Mouse (Mus musculus): ENCODE data around the gene Psmb1. TPM values are rescaled to one million over a fixed set of nuclear protein-coding genes. Genes with fewer than 3 reads are reported as not detected.

Psmb1 gene
- 214 TPM for polyA plus RNA-seq (2015; fragmentation: Illumina TruSeq; extraction: RNeasy Lipid Tissue Mini Kit (QIAGEN cat#74804); ENCODE audit: low read depth, low replicate concordance)

DNA sequence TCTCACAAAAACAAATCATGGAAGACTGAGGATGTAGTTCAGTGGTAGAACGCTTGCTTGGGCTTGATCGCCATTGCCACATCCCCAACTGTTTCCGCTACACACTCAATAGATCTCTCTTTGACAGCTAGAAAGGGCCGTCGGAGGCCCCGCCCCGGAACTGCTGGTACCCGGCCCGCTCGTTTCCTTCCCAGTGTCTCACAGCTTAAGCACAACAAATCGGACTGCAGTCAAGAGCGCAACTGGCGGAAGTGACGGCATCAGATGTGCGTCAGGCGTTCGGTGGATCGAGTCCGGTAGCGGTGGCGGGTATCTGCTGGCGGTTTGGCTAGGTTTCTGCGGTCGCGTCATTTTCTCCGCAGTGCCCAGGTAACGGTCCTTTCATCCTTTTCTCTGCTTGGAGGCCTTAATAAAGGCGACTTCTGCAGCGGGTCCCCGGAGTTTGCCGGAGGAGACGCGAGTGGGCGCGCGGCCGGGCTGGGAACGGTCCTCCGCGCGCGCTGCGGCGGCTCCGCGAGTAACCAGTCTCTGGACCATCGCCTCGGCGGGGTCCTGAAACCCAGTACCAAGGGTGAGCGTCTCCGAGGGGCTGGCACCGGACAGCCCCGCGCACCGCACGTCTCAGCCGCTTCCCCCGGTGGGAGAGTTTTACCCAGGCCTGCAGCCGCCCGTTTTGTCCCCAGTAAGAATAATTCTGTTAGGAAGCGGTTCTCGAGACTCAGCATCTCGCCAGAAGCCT, at the start of gene Psmb1, which contains the start of gene Tbp:
Psmb1 (minus strand) TSS at position 96 of the 739 bp plus-strand sequence.
Tbp (plus strand) TSS at position 233 of the 739 bp plus-strand sequence.

DNA sequence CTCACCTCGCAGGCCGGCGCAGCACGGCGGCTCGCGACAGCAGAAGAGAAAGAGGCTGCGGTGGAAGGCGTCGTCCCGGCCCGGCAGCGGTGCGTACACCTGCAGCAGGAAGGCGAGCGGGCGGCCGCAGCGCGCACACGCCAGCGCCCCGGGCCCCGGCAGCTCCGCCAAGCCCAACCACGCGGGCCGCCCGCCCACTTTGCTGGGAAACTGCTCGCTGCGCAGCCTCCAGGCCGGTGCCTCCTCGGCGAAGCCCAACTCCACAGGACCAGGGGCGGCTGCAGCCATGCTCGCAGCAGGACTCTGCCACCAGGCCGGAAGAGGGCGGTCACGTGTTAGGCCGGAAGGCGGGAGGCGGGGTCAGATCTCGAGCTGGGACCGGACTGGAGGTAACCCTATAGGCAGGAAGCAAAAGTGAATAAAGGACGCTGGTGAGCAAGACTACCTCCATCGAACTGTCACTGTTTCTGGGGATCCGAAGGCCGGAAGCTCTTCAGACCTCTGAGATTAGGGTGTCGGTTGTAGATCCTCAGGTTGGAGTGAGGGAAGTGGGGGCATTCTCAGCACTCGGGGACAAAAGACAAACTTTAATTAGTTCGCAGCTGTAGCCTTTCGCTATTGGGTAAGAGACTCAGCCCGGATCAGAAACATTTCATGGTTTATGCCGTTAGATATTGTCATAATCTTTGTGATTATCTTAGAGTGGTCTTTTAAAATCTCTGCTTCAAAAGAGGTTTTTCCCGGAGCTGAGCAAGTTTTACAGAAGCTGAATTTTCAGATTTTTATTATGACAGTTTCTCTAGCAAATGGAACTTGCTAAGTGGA, 27.6 kb upstream of the Psmb1 start, which contains the start of gene Pdcd2:
Pdcd2 (minus strand) TSS at position 316 of the 825 bp plus-strand sequence.

Other genes starting within 250 kb of the Psmb1 start
- gene Dll1, start 122.9 kb downstream of the Psmb1 start, polyA plus RNA-seq (2015; fragmentation: Illumina TruSeq; extraction: RNeasy Lipid Tissue Mini Kit (QIAGEN cat#74804); ENCODE audit: low read depth, low replicate concordance): 4.0 TPM
- gene Fam120b, start 103.5 kb downstream of the Psmb1 start, polyA plus RNA-seq (2015; fragmentation: Illumina TruSeq; extraction: RNeasy Lipid Tissue Mini Kit (QIAGEN cat#74804); ENCODE audit: low read depth, low replicate concordance): 43.8 TPM
- gene Tbp, start 137 bp upstream of the Psmb1 start, polyA plus RNA-seq (2015; fragmentation: Illumina TruSeq; extraction: RNeasy Lipid Tissue Mini Kit (QIAGEN cat#74804); ENCODE audit: low read depth, low replicate concordance): 34.7 TPM
- gene Pdcd2, start 27.6 kb upstream of the Psmb1 start, polyA plus RNA-seq (2015; fragmentation: Illumina TruSeq; extraction: RNeasy Lipid Tissue Mini Kit (QIAGEN cat#74804); ENCODE audit: low read depth, low replicate concordance): 34.5 TPM
- gene Prdm9, start 64.6 kb upstream of the Psmb1 start, polyA plus RNA-seq (2015; fragmentation: Illumina TruSeq; extraction: RNeasy Lipid Tissue Mini Kit (QIAGEN cat#74804); ENCODE audit: low read depth, low replicate concordance): 1.7 TPM
- 7.6 TPM for gene Chd1, start 205.2 kb upstream of the Psmb1 start, polyA plus RNA-seq (2015; fragmentation: Illumina TruSeq; extraction: RNeasy Lipid Tissue Mini Kit (QIAGEN cat#74804); ENCODE audit: low read depth, low replicate concordance)

Measured in brain, adult 10 weeks (tissue).